Mouse (Mus musculus) ES-E14 (cell line): Measurements from ENCODE around the gene Gal3st2b.
"Not testable (repeated sequence)": the region's sequence is repeated elsewhere in the genome, so short reads cannot be mapped to it uniquely, and the experiment has no call there.

Experiments used
- CHD2 ChIP-seq: IDR thresholded peaks from 2 replicates; pipeline ENCODE4 v1.6.1; 2014; ENCODE audit warnings: mild to moderate bottlenecking, low read depth, low read length, inconsistent platforms
- MAFK ChIP-seq: IDR thresholded peaks from 2 replicates; pipeline ENCODE4 v1.6.1; 2014; ENCODE audit warnings: mild to moderate bottlenecking, low read depth, low read length, inconsistent platforms; ENCODE audit not compliant: insufficient read depth

DNA sequence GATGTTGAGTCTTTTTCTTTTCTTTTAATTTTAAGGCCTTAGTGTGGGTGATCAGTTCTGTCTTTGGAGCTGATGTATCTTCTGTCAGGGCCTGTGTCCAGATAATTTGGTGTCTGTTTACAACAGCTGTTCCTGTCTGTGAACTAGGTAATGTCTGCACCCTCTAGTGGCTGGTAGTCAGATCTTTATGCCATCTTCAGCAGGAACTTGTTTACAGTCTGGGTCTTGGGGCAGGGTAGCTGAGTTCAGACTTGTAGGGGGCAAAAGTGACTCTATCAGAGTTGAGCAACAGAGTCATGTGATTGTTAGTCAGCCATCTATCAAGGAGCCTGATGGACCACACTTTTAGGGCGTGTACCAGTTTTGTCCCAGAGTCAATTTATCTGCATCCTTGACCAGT, 20.7 kb upstream of the Gal3st2b start:
- not testable (repeated sequence) for TF ChIP-seq MAFK, CHD2
